Mouse (Mus musculus) gastrocnemius, postnatal 14 days (tissue): ENCODE data around the gene Asna1. TPM values are rescaled to one million over a fixed set of nuclear protein-coding genes. Genes with fewer than 3 reads are reported as not detected.

ENCODE experiments used
- DNase-seq: peaks from one replicate; pipeline ENCODE4 v3.0.0; 2021; ENCODE audit warnings: mixed read lengths
- intact Hi-C: fragments of 180-260 bp; cut with DNase I; formaldehyde crosslinking; loops from one replicate; pipeline ENCODE4 v1.15.1; 2025; ENCODE audit warnings: low total_unique reads
- total RNA-seq, 2 experiments: library from RNA; stranded (reverse); gene quantifications; 2 replicates each; pipeline ENCODE4 v1.2.3; 2021

Gene Asna1
- total RNA-seq, 2 experiments from 2014 or later: 44.3 to 44.9 TPM

GRCm38 (mm10) chr8:84995680-84996079 lies 29.4 kb downstream of the Asna1 start:
- intact Hi-C loops: loop anchor here (5.0 kb wide), 1 partner anchor 68 kb away; no protein-coding TSS in a partner anchor
- DNase-seq: peak; percentile 56

- intact Hi-C loops: no loop called here
Measured at GRCm38 (mm10) chr8:84994375-84994774, 30.7 kb downstream of the Asna1 start.

GRCm38 (mm10) chr8:84990836-84991235 lies 34.2 kb downstream of the Asna1 start:
- intact Hi-C loops: no loop called here
- DNase-seq: peak; percentile 40

More at GRCm38 (mm10) chr8:84994375-84994774, 30.7 kb downstream of the Asna1 start:
- no peak for DNase-seq

GRCm38 (mm10) chr8:84990349-84990748 lies 34.7 kb downstream of the Asna1 start, which contains the start of gene Hook2:
Hook2 (plus strand) TSS chr8:84990603.
- DNase-seq: peak; percentile 96
- intact Hi-C loops: no loop called here

- intact Hi-C loops: no loop called here
- DNase-seq: peak; percentile 93
Measured at GRCm38 (mm10) chr8:84989810-84990209, 35.3 kb downstream of the Asna1 start.

- intact Hi-C loops: no loop called here
- peak; percentile 59 for DNase-seq
Measured at GRCm38 (mm10) chr8:84989311-84989731, 35.8 kb downstream of the Asna1 start.

GRCm38 (mm10) chr8:84987903-84988302 lies 37.2 kb downstream of the Asna1 start:
- intact Hi-C loops: no loop called here
- no peak for DNase-seq

- intact Hi-C loops: no loop called here
Measured at GRCm38 (mm10) chr8:84987388-84987787, 37.7 kb downstream of the Asna1 start.

GRCm38 (mm10) chr8:84986379-84986945 lies 38.6 kb downstream of the Asna1 start:
- intact Hi-C loops: no loop called here
- DNase-seq: no peak

More at GRCm38 (mm10) chr8:84987388-84987787, 37.7 kb downstream of the Asna1 start:
- DNase-seq: no peak

GRCm38 (mm10) chr8:84985684-84986378 lies 39.2 kb downstream of the Asna1 start:
- intact Hi-C loops: no loop called here

GRCm38 (mm10) chr8:84985049-84985683 lies 39.9 kb downstream of the Asna1 start:
- intact Hi-C loops: no loop called here
- no peak for DNase-seq

More at GRCm38 (mm10) chr8:84985684-84986378, 39.2 kb downstream of the Asna1 start:
- peak; percentile 85 for DNase-seq

GRCm38 (mm10) chr8:84984294-84985048 lies 40.6 kb downstream of the Asna1 start:
- intact Hi-C loops: no loop called here
- no peak for DNase-seq

GRCm38 (mm10) chr8:84982499-84983011 lies 42.5 kb downstream of the Asna1 start:
- DNase-seq: no peak
- intact Hi-C loops: no loop called here

- intact Hi-C loops: no loop called here
Measured at GRCm38 (mm10) chr8:84981644-84982498, 43.2 kb downstream of the Asna1 start.

GRCm38 (mm10) chr8:84980622-84981358 lies 44.3 kb downstream of the Asna1 start:
- intact Hi-C loops: no loop called here
- DNase-seq: peak; percentile 70

More at GRCm38 (mm10) chr8:84981644-84982498, 43.2 kb downstream of the Asna1 start:
- DNase-seq: no peak

GRCm38 (mm10) chr8:84979599-84980421 lies 45.3 kb downstream of the Asna1 start:
- intact Hi-C loops: no loop called here
- DNase-seq: peak; percentile 91
